Mouse (Mus musculus) MEL (cell line): ENCODE results near the gene Dusp11. TPM values are rescaled to one million over a fixed set of nuclear protein-coding genes. Genes with fewer than 3 reads are reported as not detected.
"Not testable (repeated sequence)": the region's sequence is repeated elsewhere in the genome, so short reads cannot be mapped to it uniquely, and the experiment has no call there.

Source experiments
- DNase-seq: peaks from one replicate; pipeline ENCODE4 v3.0.0; 2011; ENCODE audit warnings: low read depth, low spot score
- H3K27ac ChIP-seq: 2 replicates; pipeline ENCODE4 v1.5.1; 2012; ENCODE audit warnings: low read depth, mild to moderate bottlenecking, control low read depth, low read length, moderate library complexity; ENCODE audit not compliant: control insufficient read depth
- H3K27me3 ChIP-seq, 2 experiments: fragments of 150-350 bp in 1 of 2; sonication (generic) in 1 of 2; 2 replicates each; pipeline ENCODE4 v1.6.1; 2012; ENCODE audit warnings: low read length in 2 of 2, mild to moderate bottlenecking in 2 of 2, improper control_type of control experiment in 1 of 2, moderate library complexity in 1 of 2; ENCODE audit not compliant: insufficient read depth in 2 of 2, control insufficient read depth in 1 of 2
- H3K36me3 ChIP-seq, 2 experiments: 2 replicates each; pipeline ENCODE4 v1.6.1; 2012 to 2014; ENCODE audit warnings: low read length in 2 of 2, improper control_type of control experiment in 1 of 2, inconsistent platforms in 1 of 2, mild to moderate bottlenecking in 1 of 2; ENCODE audit not compliant: insufficient read depth in 2 of 2, control insufficient read depth in 1 of 2
- H3K4me1 ChIP-seq, 2 experiments: fragments of 150-350 bp in 1 of 2; sonication (generic) in 1 of 2; 2 replicates each; pipeline ENCODE4 v1.6.1; 2012; ENCODE audit warnings: low read length in 2 of 2, improper control_type of control experiment in 1 of 2, mild to moderate bottlenecking in 1 of 2; ENCODE audit not compliant: insufficient read depth in 2 of 2, control insufficient read depth in 1 of 2
- H3K4me3 ChIP-seq, 2 experiments: fragments of 150-350 bp in 1 of 2; sonication (generic) in 1 of 2; 2 replicates each; pipeline ENCODE4 v1.5.1; 2012; ENCODE audit warnings: low read depth in 2 of 2, low read length in 2 of 2, mild to moderate bottlenecking in 2 of 2, moderate library complexity in 2 of 2, control low read depth in 1 of 2, improper control_type of control experiment in 1 of 2; ENCODE audit not compliant: control insufficient read depth in 1 of 2, insufficient read depth in 1 of 2
- H3K79me2 ChIP-seq: 2 replicates; pipeline ENCODE4 v1.6.1; 2012; ENCODE audit warnings: mild to moderate bottlenecking, low read length, moderate library complexity; ENCODE audit not compliant: control insufficient read depth, poor library complexity, insufficient read depth
- H3K9ac ChIP-seq: 2 replicates; pipeline ENCODE4 v1.6.1; 2012; ENCODE audit warnings: low read depth, mild to moderate bottlenecking, control low read depth, low read length, moderate library complexity; ENCODE audit not compliant: control insufficient read depth, poor library complexity, severe bottlenecking
- H3K9me3 ChIP-seq: fragments of 150-350 bp; sonication (generic); replicated peaks from 2 replicates; pipeline ENCODE4 v1.6.1; 2012; ENCODE audit warnings: mild to moderate bottlenecking, low read length, improper control_type of control experiment, moderate library complexity; ENCODE audit not compliant: insufficient read depth
- CTCF ChIP-seq, 3 experiments: IDR thresholded peaks in 2 of 3; conservative IDR thresholded peaks in 1 of 3; 2 replicates each; pipeline ENCODE4 v1.5.1; 2011 to 2012; ENCODE audit warnings: low read length in 3 of 3, low read depth in 2 of 3, mild to moderate bottlenecking in 2 of 3, improper control_type of control experiment in 1 of 3, inconsistent platforms in 1 of 3, mixed read lengths in 1 of 3, moderate library complexity in 1 of 3; ENCODE audit not compliant: control insufficient read depth in 1 of 3, insufficient read depth in 1 of 3, poor library complexity in 1 of 3, severe bottlenecking in 1 of 3
- ELF1 ChIP-seq: IDR thresholded peaks from 2 replicates; pipeline ENCODE4 v1.6.1; 2014; ENCODE audit warnings: low read depth, mild to moderate bottlenecking, inconsistent platforms, low read length, improper control_type of control experiment, moderate library complexity
- EP300 ChIP-seq, 2 experiments: IDR thresholded peaks; 2 replicates each; pipeline ENCODE4 v1.6.1; 2011; ENCODE audit warnings: improper control_type of control experiment in 2 of 2, low read length in 2 of 2, low read depth in 1 of 2, mild to moderate bottlenecking in 1 of 2
- ETS1 ChIP-seq: IDR thresholded peaks from 2 replicates; pipeline ENCODE4 v1.6.1; 2012; ENCODE audit warnings: low read depth, mild to moderate bottlenecking, inconsistent platforms, low read length, improper control_type of control experiment, moderate library complexity
- GATA1 ChIP-seq: IDR thresholded peaks from 2 replicates; pipeline ENCODE4 v1.6.1; 2011; ENCODE audit warnings: low read depth, low read length, improper control_type of control experiment
- HCFC1 ChIP-seq: IDR thresholded peaks from 2 replicates; pipeline ENCODE4 v1.6.1; 2012; ENCODE audit warnings: low read depth, mild to moderate bottlenecking, inconsistent platforms, low read length, improper control_type of control experiment, moderate library complexity
- MAX ChIP-seq: IDR thresholded peaks from 2 replicates; pipeline ENCODE4 v1.6.1; 2011; ENCODE audit warnings: low read length, improper control_type of control experiment
- MXI1 ChIP-seq: IDR thresholded peaks from 2 replicates; pipeline ENCODE4 v1.6.1; 2011; ENCODE audit warnings: mild to moderate bottlenecking, low read depth, low read length, improper control_type of control experiment
- MYC ChIP-seq: IDR thresholded peaks from 2 replicates; pipeline ENCODE4 v1.6.1; 2011; ENCODE audit warnings: low read depth, mild to moderate bottlenecking, low read length, improper control_type of control experiment, moderate library complexity
- NELFE ChIP-seq: IDR thresholded peaks from 2 replicates; pipeline ENCODE4 v1.6.1; 2011; ENCODE audit warnings: low read depth, low read length, improper control_type of control experiment
- POLR2A ChIP-seq, 2 experiments: IDR thresholded peaks; 2 replicates each; pipeline ENCODE4 v1.6.1; 2011 to 2012; ENCODE audit warnings: low read length in 2 of 2, mild to moderate bottlenecking in 2 of 2, control low read depth in 1 of 2, improper control_type of control experiment in 1 of 2, low read depth in 1 of 2, moderate library complexity in 1 of 2; ENCODE audit not compliant: control insufficient read depth in 1 of 2, insufficient read depth in 1 of 2, poor library complexity in 1 of 2
- POLR2AphosphoS2 ChIP-seq: IDR thresholded peaks from 2 replicates; pipeline ENCODE4 v1.6.1; 2011; ENCODE audit warnings: low read length, improper control_type of control experiment
- SIN3A ChIP-seq: IDR thresholded peaks from 2 replicates; pipeline ENCODE4 v1.6.1; 2012; ENCODE audit warnings: low read length, improper control_type of control experiment, inconsistent platforms
- TAL1 ChIP-seq: IDR thresholded peaks from 2 replicates; pipeline ENCODE4 v1.6.1; 2012; ENCODE audit warnings: mild to moderate bottlenecking, inconsistent platforms, low read length, moderate library complexity, mixed read lengths
- TBP ChIP-seq: IDR thresholded peaks from 2 replicates; pipeline ENCODE4 v1.8.0; 2011; ENCODE audit warnings: low read depth, low read length, improper control_type of control experiment
- TCF12 ChIP-seq: IDR thresholded peaks from 2 replicates; pipeline ENCODE4 v1.6.1; 2014; ENCODE audit warnings: low read depth, mild to moderate bottlenecking, inconsistent platforms, low read length, improper control_type of control experiment, moderate library complexity
- USF1 ChIP-seq: IDR thresholded peaks from 2 replicates; pipeline ENCODE4 v1.6.1; 2014; ENCODE audit warnings: low read depth, mild to moderate bottlenecking, inconsistent platforms, low read length, improper control_type of control experiment, moderate library complexity
- ZMIZ1 ChIP-seq: IDR thresholded peaks from 2 replicates; pipeline ENCODE4 v1.6.1; 2012; ENCODE audit warnings: low read depth, mild to moderate bottlenecking, inconsistent platforms, low read length, improper control_type of control experiment, moderate library complexity
- polyA plus RNA-seq, 2 experiments: library from polyadenylated mRNA; stranded (reverse) in 1 of 2; unstranded in 1 of 2; fragments of >175 nt in 1 of 2; fragments of >200 nt in 1 of 2; gene quantifications; 2 replicates each; pipeline versions ENCODE4 v1.2.1 to v1.2.4; 2012; ENCODE audit warnings: low replicate concordance in 2 of 2, low read depth in 1 of 2; ENCODE audit not compliant: insufficient read length in 2 of 2, insufficient read depth in 1 of 2, missing spikeins in 1 of 2
- total RNA-seq: library from RNA; depleted of rRNA; stranded (reverse); fragments of 300-350 nt; gene quantifications from 2 replicates; pipeline ENCODE4 v1.2.3, GENCODE M21; 2012

Gene Dusp11
- total and polyA plus RNA-seq, 3 experiments, result 22.4 to 42.3 (median 33.2) TPM

GRCm38 (mm10) chr6:85915539-85916513, 45.6 kb downstream of the Dusp11 start, which contains the start of gene Nat8f1:
Nat8f1 (minus strand) TSS chr6:85915687.
- not testable (repeated sequence) for H3K27me3 ChIP-seq, H3K9me3 ChIP-seq, H3K4me1 ChIP-seq, H3K36me3 ChIP-seq
- TF ChIP-seq TCF12 (peak; percentile 50), CTCF (IDR thresholded peaks at IDR 0.05 in 2 of 3, conservative IDR thresholded peaks at IDR 0.05 in 1 of 3; ENCODE audit: control insufficient read depth in 1 of 3, insufficient read depth in 1 of 3, low read depth in 2 of 3, low read length in 3 of 3, poor library complexity in 1 of 3, severe bottlenecking in 1 of 3) (peak in 2 of 3 experiments; percentile 22 to 41; a peak in 3 of 6 replicates), MYC (peak; percentile 71; the same call in 1 of the 2 replicates), HCFC1 (peak; percentile 72), ELF1 (peak; percentile 83), TAL1 (peak; percentile 66), ZMIZ1 (peak; percentile 84), TBP (peak; percentile 87), USF1 (peak; percentile 80), EP300 (IDR thresholded peaks at IDR 0.05; ENCODE audit: low read depth in 1 of 2, low read length in 2 of 2) (peak; percentile 19 to 43; a peak in 2 of 4 replicates), SIN3A (peak; percentile 77), MXI1 (peak; percentile 46), ETS1 (peak; percentile 28; the same call in 1 of the 2 replicates), GATA1 (peak; percentile 67), MAX (peak; percentile 19; the same call in 1 of the 2 replicates), POLR2A (IDR thresholded peaks at IDR 0.05; ENCODE audit: control insufficient read depth in 1 of 2, insufficient read depth in 1 of 2, low read depth in 1 of 2, low read length in 2 of 2, poor library complexity in 1 of 2) (peak; percentile 70 to 78), NELFE (peak; percentile 57), POLR2AphosphoS2 (peak; percentile 59; the same call in 1 of the 2 replicates)
- DNase-seq, result peak; percentile 95
- H3K4me3 ChIP-seq, result peak within 1 kb of the TSS; percentile 71 to 80
- H3K27ac ChIP-seq, result peak within 1 kb of the TSS; percentile 77
- H3K79me2 ChIP-seq, result peaks cover 13% of the 10 kb centered on the region
- peak within 1 kb of the TSS; percentile 73 for H3K9ac ChIP-seq

DNA sequence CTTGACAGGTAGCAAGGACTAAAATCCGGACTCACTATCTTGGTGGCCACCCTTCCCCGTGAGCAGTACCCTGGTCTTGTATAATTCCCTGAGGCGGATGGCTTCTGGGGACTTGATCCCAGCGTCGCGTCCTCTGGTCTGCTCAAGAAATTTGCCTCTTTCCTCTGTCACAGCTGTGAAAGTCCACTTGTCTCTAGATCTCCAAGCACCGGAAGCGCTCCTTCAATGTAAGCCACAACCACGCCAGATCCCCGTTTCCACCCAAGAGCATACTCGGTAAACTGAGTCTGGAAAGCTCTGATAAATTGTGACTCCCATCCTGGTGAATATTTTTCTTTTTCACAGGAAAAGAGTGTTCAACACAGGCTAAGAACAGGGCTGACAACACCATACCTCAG, 46.3 kb downstream of the Dusp11 start:
- H3K4me3 ChIP-seq, result peak overlapping the region; percentile 71 to 80
- H3K4me1 ChIP-seq, result peaks cover 9% of the 10 kb centered on the region in 2 experiments; a peak in 3 of 4 replicates
- TF ChIP-seq TAL1 (no peak), ETS1 (0 out of 2 replicates have a peak, but pooled peaks have one; percentile 26)
- TF ChIP-seq, all 39 proteins: peak for 1
- Histone ChIP-seq H3K27ac (peak overlapping the region; percentile 77), H3K79me2 (peaks cover 12% of the 10 kb centered on the region), H3K27me3 (no peaks in the 10 kb centered on the region), H3K36me3 (peaks cover 0 to 9% of the 10 kb centered on the region in 2 experiments; a peak in 3 of 4 replicates), H3K9me3 (no peaks in the 10 kb centered on the region), H3K9ac (peak overlapping the region; percentile 73)
- peak; percentile 66 for DNase-seq
